Mouse (Mus musculus) CH12F3 (cell line): Measurements from ENCODE around the gene Coro6.

Source experiments
- in situ Hi-C: fragments of 300-500 bp; cut with MboI; formaldehyde crosslinking; loops from 2 replicates; pipeline ENCODE4 v1.14.3; 2020; ENCODE audit warnings: low sequenced_read_pairs

Coro6 gene

DNA sequence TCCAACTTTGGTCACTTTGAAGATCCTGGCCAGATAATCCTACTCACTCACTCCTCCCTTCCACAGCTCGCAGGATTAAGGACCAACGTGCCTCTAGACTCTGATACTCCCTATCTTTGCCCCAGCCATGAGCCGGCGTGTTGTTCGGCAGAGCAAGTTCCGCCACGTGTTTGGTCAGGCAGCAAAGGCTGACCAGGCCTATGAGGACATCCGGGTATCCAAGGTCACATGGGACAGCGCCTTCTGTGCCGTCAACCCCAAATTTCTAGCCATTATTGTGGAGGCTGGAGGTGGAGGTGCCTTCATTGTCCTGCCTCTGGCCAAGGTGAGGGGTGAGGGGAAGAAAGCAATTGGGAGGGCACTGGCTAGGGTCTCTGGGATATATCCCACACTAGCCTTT, 1.6 kb downstream of the Coro6 start:
- in situ Hi-C loops = no loop called here

DNA sequence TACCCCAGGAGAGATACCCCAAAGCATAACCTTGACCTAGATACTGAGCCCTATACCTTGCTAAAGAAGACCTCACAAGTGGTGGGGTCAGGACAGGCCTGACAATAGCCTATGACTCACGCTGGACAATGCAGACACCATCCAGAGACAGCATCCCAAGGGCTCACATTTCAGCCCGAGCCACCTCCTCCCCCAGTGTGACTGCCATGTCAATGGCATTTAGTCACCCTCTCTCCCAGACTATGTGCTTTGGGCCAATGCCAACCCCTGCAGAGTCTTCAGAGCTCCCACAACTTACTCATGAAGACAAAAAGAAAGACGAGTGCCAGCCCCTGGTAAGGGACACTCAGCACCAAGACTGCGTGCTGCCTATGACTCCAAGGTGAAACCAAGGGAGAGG, 2.5 kb downstream of the Coro6 start:
- in situ Hi-C loops = no loop called here

DNA sequence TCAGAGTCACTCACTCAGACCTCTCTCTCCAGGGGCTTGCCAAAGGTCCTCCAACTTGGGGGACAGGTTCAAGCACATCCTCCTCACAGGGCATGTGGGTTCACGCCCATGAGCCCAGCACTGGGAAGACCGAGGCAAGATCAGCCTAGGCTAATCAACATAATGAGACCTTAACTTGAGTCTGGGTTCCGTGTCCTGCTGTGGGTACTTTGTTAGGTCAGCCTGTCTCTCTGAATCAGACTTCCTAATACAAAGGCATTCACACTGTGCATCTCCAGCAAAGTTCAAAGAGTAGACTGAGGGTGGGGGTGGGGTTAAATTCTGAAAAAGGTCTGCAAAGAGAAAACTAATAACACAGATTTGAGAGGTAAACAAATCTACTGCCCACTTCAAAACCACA, 2.9 kb downstream of the Coro6 start:
- in situ Hi-C loops = no loop called here

DNA sequence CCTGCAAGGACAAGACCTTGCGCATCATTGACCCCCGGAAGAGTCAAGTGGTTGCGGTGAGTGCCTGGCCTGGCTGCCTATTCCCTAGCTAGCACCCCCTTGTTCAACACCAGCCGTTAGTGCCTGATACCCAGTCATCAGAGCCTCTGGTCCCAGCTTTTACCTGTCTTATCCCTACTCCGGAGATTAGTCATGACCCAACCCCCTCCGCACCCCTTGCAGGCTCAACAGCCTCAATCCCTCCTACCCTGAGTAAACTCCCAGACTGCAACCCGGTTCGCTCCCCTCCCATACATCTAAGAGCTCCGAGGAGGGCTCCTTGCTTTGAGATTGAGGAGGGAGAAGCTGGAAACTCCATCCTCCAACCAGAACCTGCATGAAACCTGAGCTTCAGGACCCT, 4.3 kb downstream of the Coro6 start:
- in situ Hi-C loops = no loop called here

DNA sequence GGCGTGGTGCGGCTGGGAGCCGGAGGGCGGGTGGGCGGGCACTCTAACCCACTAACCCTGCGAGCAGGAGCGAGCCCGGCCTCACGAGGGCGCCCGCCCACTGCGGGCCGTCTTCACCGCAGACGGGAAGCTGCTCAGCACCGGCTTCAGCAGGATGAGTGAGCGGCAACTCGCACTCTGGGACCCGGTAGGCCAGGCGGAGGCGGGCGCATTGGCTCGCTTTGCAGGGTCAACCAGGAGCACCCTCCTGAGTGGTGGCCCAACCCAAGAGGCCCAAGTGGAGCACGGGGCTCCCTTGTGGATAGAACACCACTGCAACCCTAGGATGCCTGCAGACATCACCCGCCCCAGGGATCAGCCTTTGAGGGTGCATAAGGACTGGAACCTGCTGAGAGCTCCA, 4.9 kb downstream of the Coro6 start:
- in situ Hi-C loops = no loop called here

DNA sequence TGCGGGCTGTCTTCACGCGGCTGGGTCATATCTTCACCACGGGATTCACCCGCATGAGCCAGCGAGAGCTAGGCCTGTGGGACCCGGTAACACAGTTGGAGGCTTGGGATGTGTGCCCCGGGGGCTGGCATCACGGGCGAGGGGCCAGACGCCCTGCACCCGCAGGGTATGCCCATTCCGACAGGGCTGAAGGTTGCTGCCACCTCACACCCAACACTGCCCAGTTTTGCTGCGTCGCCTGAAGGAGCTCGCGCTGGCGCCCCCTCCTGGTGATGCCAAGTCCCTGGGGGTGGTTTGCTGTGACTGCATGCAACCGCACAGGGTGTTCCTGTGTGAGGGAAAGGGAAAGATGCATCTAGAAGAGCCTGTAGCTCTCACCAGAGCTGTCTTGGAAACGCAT, 5.6 kb downstream of the Coro6 start:
- in situ Hi-C loops = no loop called here

DNA sequence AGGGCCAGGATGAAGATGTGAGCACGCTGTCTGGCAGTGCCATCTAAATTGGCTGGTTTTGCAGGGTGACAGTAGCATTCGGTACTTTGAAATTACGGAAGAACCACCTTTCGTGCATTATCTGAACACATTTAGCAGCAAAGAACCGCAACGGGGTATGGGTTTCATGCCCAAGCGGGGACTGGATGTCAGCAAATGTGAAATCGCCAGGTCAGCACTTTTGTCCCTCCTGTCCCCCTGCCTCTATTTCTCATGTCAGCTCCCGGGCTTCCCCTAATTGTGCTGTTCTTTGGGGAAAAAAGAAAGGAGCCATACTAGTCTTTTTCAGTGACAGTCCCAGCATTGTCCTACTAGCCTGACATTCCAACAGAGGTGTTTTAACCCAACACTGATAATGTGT, 6.2 kb downstream of the Coro6 start:
- in situ Hi-C loops = no loop called here

DNA sequence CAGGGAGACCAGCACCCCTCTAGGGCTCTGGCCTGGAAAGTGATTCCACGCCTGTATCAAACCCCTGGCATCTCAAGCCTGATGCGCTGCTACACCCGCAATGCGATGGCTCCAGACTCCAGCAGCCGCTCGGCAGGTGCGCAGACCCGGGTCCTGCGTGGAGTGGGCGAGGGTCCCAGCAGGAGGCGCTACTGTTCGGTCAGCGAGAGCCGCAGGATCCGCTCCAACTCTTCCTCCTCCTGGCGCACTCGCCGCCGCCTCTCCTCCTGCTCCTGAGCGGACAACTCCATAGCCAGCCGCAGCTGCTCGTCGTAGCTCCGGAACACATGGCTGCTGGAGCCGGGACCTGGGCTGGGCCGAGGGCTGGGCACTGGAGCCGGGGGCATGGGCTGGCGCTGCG, 9.2 kb downstream of the Coro6 start:
- in situ Hi-C loops = no loop called here

DNA sequence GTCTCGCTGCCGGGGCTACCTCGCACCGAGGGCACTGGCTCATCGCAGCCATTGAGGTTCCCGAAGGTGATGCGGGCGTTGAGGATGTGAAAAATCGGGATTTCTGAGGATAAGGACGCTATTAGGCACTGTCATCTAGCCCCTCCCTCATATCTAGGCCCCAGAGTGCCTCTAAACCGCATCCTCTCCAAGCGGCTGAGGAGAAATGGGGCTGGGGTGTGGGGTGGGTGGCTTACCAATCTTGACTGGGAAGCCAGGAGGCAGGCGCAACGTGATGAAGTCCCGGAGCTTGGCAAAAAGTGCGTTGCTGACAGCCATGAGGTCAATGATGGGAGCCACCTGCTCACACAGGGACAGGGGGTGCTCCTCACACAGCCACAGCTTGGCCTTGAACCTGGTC, 10.6 kb downstream of the Coro6 start:
- in situ Hi-C loops = no loop called here

DNA sequence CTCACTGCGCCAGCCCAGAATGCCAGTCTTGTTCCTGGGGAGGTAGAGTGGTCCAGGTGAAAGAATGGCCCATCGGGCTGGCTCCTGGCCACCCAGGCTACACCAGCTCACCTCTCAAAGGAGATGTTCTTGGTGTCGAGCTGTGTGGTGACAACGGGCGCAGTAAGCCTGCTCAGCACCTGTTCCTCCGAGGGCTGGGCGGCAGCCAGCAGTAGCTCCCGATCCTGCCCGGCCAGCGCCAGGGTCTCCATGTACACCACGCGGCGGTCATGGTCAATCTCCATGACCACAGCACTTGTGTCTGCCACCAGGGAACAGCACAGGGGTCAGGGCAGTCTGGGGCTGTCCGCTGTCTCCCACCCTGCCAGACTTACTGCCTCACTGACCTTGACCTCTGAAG, 14.0 kb downstream of the Coro6 start:
- in situ Hi-C loops = no loop called here

DNA sequence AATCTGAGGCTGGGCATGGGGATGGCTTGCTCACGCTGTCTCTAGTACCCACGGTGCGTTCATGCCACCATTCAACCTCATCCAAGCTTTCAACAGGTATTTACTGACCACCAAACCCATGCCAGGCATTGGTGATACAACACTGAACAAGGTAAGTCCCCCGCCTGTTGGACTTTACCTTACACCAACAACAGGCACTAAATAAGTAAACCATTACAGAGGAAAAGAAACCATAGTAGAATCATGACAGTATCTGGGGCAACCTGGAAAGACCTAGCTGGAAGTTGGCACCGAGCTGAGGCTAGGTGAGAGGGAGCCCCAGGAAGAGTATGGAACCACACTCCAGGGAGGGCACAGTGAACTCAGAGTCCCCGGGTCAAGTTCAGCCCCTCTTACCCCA, 14.7 kb downstream of the Coro6 start:
- in situ Hi-C loops = no loop called here

DNA sequence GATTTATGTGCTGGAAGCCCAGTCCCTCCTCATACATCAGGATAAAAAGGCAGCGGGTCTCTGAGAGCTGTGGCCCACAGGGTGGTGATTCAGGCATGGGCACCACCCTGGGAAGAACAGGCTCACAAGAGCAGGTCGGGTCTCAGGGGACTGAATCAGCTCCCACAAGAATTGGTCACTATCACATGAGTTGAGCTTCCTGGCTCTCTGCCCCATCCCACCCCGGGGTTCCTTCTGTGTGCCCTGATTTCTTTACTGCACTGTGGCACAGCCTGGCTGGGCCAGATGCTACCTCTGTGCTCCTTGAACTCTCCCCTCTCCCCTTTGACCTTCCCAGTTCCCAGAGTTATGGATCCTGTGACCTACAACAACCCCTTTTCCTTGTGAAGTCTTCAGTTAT, 20.8 kb downstream of the Coro6 start:
- in situ Hi-C loops = no loop called here

DNA sequence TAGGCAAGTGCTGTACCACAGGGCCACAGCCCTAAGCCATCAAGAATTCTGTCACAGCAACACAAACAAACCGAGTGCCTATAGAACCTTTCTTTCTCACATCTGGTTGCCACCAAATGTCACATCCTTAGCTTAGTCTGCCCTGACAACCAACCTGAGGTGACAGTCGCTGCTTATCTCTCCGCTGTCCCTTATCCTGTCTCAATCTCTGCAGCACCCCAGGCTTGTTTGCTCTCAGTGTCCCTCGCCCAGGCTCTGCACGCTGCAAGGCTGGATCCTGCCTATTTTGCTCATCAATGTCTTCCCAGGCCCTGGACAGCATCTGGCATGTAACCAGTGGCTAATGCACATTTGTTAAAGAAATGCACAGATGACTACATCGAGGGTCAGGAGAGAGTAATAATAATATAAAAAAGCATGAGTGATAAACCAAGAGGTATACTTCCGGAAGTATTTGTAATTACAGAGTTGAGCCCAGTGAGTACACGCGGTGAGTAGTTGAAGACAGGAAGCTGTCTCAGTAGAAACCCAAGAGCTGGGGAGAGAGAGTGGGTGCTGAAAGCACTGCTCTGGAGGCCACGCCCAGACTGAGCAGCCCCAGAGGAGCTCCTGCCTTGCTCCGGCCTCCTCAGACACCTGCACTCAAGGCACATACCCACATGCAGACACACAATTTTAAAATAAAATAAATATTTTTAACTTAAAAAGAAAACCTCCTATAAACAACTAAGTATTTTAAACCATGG, 21.5 kb downstream of the Coro6 start:
- in situ Hi-C loops = no loop called here

DNA sequence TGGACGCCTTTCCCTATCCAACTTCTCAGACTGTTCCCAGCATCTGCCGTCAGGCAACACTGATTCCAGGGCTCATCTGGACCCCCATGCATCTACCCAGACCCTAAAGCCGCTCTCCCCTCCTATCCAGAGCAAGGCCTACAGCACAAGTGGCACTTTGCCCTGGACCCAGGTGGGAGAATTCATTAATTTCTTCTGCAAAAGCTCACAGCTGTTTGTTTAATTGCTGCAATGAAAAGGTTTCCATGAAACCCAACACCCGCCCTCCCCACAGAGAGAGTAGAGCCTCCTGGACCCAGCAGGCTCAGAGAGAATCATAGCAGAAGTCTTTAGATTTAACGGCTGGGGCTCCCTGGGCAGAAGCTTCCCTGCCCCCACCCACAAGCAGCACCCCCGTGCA, 23.0 kb downstream of the Coro6 start:
- in situ Hi-C loops = no loop called here

DNA sequence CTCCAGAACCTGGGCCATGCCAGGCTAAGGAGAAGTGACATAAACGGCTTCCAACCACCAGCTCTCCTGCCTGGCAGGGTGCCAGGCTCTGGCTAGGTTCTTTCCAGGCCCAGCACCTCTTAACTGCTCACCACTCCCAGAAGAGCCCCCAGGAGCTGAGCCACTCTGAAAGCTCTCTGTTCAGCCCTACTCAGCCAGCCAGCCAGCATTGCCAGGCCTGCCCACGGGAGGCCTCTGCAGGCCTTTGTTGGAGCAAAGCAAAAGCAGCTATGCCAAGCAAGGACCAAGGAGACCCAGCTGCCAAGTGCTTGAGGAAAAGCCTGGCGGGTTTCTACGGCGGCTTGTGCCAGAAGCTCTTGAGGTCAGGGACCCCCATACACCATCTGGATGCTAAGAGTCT, 24.6 kb downstream of the Coro6 start:
- in situ Hi-C loops = no loop called here

DNA sequence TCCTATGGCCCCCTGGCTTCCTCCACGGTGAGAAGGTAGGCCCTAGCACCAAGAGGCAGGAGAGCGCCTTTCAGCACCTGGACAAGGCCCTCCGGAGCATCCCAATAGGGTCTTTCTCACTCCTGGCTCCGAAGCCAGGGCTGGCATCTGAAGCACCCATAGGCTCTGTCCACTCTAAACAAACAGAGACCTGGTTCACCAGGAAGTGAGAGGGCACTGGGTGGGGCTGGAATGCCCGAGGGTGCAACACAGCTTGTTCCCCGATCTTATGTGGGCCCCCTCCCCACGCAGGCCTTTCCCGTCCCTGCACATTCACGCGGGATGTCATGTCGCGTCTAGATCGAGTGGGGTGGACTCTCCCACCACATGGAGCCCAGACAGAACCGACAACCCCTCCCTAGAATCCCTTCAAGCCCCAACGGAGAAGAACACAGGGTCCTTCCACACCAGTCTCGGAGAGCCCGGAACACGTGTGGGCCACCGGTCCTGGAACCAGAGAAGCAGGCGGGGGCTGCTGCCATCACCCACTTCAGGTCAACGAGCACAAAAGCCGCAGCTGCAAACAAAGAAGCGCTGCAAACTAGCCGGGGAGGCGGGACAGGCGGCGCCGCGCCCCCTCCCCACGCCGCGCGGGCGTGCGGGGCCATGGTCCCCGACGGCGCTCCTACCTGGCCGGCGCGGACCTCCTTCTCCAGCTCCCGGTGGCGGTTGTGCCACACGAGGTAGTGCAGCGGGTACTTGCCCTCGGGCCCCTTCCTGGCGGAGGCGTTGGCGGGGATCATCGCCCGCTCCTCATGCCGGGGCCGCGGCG, 26.8 kb downstream of the Coro6 start:
- in situ Hi-C loops = no loop called here

DNA sequence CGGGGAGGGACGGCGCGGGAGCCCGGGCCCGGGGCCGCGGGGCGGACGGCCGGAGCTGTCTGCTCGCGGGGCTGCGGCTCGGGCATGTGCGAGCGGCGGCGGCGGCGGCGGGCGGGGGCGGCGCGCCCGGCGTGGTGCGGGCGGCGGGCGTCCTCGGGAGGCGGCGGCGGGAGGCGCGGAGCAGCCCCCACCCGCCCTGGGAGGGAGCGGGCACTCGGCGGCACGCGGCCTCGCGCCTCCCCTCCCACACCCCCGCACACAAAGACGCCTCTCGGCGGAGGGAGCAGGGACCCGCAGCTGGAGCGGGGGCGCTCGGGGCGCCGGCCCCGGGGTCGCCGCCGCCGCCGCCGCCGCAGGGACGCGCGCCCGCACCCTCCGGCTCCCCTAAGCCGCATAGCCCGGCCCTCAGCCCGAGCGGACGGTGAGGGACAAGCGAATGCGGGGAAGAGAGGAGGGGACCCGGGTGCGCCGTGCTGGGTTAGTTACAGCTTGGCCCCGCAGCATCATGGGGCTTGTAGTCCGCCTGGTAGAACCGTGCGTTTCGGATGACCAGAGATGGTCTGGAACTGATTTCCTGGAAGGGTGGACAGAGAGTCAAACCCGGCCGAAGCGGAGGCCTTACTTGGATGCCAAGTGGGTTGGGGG, 27.5 kb downstream of the Coro6 start, which contains the start of gene Ankrd13b:
Ankrd13b (minus strand) TSS at position 88 of the 645 bp plus-strand sequence.
- in situ Hi-C loops = no loop called here

DNA sequence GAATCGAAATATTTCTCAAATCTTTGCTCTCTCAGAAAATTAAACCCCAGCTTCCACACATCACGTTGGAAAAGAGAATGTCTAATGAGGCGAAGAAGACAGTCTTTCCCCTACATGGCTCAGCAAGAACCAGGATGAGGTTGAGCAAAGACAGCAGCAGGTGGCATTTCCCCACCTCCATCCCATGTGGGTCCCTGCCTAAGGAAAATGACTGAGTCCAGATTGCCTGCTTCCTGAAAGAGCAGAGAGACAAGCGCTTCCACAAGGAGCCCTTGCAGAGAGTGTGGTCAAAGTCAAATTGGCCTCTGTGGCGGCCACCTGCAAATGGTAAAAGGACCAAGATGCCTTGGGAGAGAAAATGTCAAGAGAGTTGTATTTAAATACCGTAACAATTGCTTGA, 28.2 kb downstream of the Coro6 start:
- in situ Hi-C loops = no loop called here

DNA sequence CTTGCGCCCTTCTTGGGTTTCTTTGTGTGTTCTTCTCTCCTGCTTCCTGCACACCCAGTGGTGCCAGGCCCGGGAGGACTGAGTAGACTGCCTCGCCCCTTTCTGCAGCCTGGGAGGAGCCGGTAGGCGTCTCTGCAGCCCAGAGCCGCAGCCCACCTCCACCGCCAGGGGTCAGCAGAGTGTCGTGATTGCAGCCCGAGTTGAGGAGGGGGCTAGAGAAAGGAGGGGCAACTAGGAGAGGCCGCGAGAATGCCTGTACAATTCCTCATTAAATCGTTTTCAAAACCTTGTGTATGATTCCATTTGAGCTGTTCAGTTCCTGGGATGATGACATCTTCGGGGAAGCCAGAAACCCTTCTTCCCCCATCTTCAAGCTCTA, 28.9 kb downstream of the Coro6 start:
- in situ Hi-C loops = no loop called here

DNA sequence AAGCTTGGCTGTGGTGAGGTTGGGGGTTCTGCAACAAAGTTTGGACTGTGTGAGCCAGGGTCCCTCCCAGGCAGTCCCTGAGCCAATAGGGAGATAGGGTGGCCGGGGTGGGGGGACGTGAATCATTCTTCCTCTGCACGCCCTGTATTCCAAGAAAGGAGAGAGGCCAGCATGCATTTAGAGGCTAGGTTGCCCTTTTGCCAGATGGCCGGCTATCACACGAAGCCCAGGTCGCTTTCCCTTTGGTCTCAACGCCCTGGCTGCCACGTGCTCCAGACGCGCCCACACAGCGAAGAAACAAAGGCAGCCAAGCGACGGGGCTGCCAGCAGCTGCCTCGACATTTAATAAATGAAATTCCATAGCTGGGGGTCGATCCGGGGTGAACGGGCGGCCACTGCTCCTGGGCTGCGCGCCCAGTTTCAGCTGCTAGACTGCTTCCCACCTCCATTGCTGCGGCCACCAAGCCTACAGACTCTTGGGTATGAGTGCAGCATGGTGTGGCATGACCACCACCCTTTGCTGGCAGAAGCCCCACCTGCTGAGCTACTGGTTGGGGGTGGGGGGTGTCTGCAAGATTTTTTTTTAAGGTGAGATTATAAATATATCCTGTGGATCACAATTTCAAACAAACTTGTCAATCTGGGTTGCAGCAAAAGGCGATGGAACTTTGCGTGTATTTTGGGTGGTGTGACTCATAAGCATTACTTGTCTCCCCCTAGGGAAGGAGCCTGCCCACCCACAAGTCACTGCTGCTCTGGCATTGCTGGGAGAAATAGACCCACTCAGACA, 29.5 kb downstream of the Coro6 start:
- in situ Hi-C loops = no loop called here

DNA sequence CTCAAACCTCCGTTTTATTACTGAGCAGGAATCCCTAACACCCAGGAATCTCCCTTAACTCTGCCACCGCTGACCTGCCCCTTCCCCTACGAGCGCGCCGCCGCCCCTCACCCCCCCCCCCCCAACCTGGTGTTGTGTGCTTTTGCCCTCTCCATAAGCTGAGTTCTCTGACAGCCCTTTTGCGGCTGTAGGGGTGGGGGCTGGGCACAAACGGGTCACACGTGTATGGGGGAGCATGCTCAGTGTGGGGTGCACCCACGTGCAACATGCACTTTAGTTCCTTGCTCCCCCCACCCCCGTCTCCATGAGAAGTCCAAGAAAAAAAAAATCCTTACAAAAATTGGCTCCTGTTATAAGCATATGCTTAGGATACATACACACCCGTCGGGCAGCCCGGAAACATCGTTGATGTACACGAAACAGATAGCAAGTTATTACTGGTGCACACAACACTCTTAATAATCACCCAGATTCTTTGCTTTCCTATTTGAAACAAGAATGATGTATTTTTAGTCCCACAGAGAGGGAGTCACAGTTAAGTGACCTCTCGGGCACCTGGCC, 30.2 kb downstream of the Coro6 start:
- in situ Hi-C loops = no loop called here
